Mouse (Mus musculus): ENCODE results near the gene Fam107a. TPM values are rescaled to one million over a fixed set of nuclear protein-coding genes. Genes with fewer than 3 reads are reported as not detected.
A peak's percentile ranks its signal among the peaks of the same experiment; 100 is the strongest.
"Not testable (repeated sequence)": the region's sequence is repeated elsewhere in the genome, so short reads cannot be mapped to it uniquely, and the experiment has no call there.

Gene Fam107a
- polyA plus RNA-seq, 1 experiment from 2014 or later, result 4.0 TPM

DNA sequence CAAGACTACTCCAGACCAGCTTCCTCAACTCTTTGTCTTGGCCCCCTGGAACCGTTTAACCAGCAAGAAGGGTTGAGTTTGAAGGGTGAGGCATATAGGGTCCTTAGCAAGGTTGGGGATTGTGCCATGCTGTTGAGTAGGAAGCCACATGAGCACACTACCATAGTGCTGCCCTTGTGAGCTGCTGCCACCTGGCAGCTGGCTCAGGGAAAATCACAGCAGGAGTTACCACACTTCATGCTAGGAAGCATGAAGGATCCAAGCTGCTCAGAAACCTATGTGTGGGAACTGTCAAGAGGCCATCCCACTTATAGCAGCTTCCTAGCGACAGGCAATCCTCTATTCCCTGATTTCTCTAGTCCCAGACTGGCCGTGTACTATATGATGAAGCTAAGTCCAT lies 9.2 kb downstream of the Fam107a start:
- H3K4me1 ChIP-seq (ENCODE audit: control insufficient read depth, insufficient read depth, low read length), result 0 out of 2 replicates have a peak, but pooled peaks cover 3% of the 10 kb centered on the region
- 67% methylated on average over 3 of the region's 3 CpGs for WGBS
- H3K4me3 ChIP-seq (ENCODE audit: low read length), result no peak overlapping the region
- H3K27ac ChIP-seq (ENCODE audit: low read depth, low read length), result no peak overlapping the region
- H3K4me2 ChIP-seq (replicated peaks; ENCODE audit: low read depth, low read length), result no peak overlapping the region
- H3K27me3 ChIP-seq (ENCODE audit: control insufficient read depth, insufficient read depth, low read length), result no peaks in the 10 kb centered on the region
- no peak overlapping the region for H3K9ac ChIP-seq (ENCODE audit: low read depth, low read length)
- no peaks in the 10 kb centered on the region for H3K9me3 ChIP-seq (ENCODE audit: control insufficient read depth, low read length)
- no peaks in the 10 kb centered on the region for H3K36me3 ChIP-seq (ENCODE audit: control insufficient read depth, insufficient read depth, low read length)
- no peak for ATAC-seq (ENCODE audit: low FRiP score, low TSS enrichment)

- H3K36me3 ChIP-seq (ENCODE audit: control insufficient read depth, insufficient read depth, low read length), result no peaks in the 10 kb centered on the region
- H3K9me3 ChIP-seq (ENCODE audit: control insufficient read depth, low read length), result no peaks in the 10 kb centered on the region
- WGBS, result 57% methylated on average over 6 of the region's 6 CpGs
- 0 out of 2 replicates have a peak, but pooled peaks cover 3% of the 10 kb centered on the region for H3K4me1 ChIP-seq (ENCODE audit: control insufficient read depth, insufficient read depth, low read length)
- no peak for ATAC-seq (ENCODE audit: low FRiP score, low TSS enrichment)
- H3K4me2 ChIP-seq (replicated peaks; ENCODE audit: low read depth, low read length), result no peak overlapping the region
- H3K9ac ChIP-seq (ENCODE audit: low read depth, low read length), result no peak overlapping the region
- no peak overlapping the region for H3K27ac ChIP-seq (ENCODE audit: low read depth, low read length)
- no peak overlapping the region for H3K4me3 ChIP-seq (ENCODE audit: low read length)
- no peaks in the 10 kb centered on the region for H3K27me3 ChIP-seq (ENCODE audit: control insufficient read depth, insufficient read depth, low read length)
Observed at GRCm38 (mm10) chr14:8306884-8307283, 10.9 kb downstream of the Fam107a start.

DNA sequence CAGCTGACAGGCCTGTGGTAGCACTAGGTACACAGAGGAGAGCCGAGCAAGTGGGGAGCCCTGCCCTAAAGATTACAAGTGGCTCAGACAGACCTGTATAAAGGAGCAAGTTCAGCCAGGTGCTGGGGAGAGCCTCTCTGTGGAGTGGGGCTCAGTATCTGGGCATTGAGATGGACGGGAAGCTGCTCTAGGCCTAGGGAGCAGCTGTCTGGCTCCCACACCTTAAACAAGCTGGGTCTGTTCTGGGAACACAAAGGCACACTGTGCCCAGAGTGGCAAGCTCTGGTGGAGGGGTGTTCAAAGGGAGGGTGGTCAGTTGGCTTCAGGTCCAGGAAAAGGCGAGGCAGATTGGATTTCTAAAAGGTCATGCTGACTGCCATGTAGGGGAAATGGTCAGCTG lies 12.8 kb downstream of the Fam107a start:
- 0 out of 2 replicates have a peak, but pooled peaks cover 3% of the 10 kb centered on the region for H3K4me1 ChIP-seq (ENCODE audit: control insufficient read depth, insufficient read depth, low read length)
- no peaks in the 10 kb centered on the region for H3K36me3 ChIP-seq (ENCODE audit: control insufficient read depth, insufficient read depth, low read length)
- H3K27ac ChIP-seq (ENCODE audit: low read depth, low read length), result no peak overlapping the region
- WGBS, result 46% methylated on average over 3 of the region's 3 CpGs
- H3K9ac ChIP-seq (ENCODE audit: low read depth, low read length), result no peak overlapping the region
- no peak for ATAC-seq (ENCODE audit: low FRiP score, low TSS enrichment)
- H3K27me3 ChIP-seq (ENCODE audit: control insufficient read depth, insufficient read depth, low read length), result no peaks in the 10 kb centered on the region
- H3K4me3 ChIP-seq (ENCODE audit: low read length), result no peak overlapping the region
- no peaks in the 10 kb centered on the region for H3K9me3 ChIP-seq (ENCODE audit: control insufficient read depth, low read length)
- H3K4me2 ChIP-seq (replicated peaks; ENCODE audit: low read depth, low read length), result no peak overlapping the region

DNA sequence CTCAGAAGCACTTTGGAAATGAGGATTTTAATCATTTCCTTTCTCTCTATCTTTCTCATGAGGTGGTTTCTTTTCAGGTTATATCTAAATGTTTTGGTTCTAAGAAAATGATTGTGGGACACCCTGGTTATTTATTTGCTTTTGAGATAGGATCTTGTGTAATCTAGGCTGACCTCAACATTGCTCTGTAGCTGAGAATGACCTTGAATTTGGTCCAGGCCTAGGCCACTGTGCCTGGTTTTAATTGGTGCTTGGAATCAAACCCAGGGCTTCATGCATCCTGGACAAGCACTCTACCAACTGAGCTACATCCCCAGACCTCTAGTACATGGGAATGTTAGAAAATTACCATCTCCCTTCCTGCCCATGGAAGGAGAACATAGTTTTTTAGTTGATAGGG lies 13.7 kb downstream of the Fam107a start:
- Histone ChIP-seq H3K4me1 (ENCODE audit: control insufficient read depth, insufficient read depth, low read length) (no peaks in the 10 kb centered on the region), H3K4me2 (replicated peaks; ENCODE audit: low read depth, low read length) (no peak overlapping the region), H3K9ac (ENCODE audit: low read depth, low read length) (no peak overlapping the region), H3K36me3 (ENCODE audit: control insufficient read depth, insufficient read depth, low read length) (no peaks in the 10 kb centered on the region), H3K4me3 (ENCODE audit: low read length) (no peak overlapping the region), H3K27ac (ENCODE audit: low read depth, low read length) (no peak overlapping the region), H3K27me3 (ENCODE audit: control insufficient read depth, insufficient read depth, low read length) (no peaks in the 10 kb centered on the region), H3K9me3 (ENCODE audit: control insufficient read depth, low read length) (no peaks in the 10 kb centered on the region)
- ATAC-seq (ENCODE audit: low FRiP score, low TSS enrichment), result no peak

- H3K4me3 ChIP-seq (ENCODE audit: low read length), result no peak overlapping the region
- no peak overlapping the region for H3K9ac ChIP-seq (ENCODE audit: low read depth, low read length)
- no peaks in the 10 kb centered on the region for H3K9me3 ChIP-seq (ENCODE audit: control insufficient read depth, low read length)
- no peaks in the 10 kb centered on the region for H3K36me3 ChIP-seq (ENCODE audit: control insufficient read depth, insufficient read depth, low read length)
- H3K27ac ChIP-seq (ENCODE audit: low read depth, low read length), result no peak overlapping the region
- WGBS, result 11% methylated on average over 10 of the region's 10 CpGs
- 0 out of 2 replicates have a peak overlapping the region, but pooled peaks have one; percentile 13 for H3K4me2 ChIP-seq (replicated peaks; ENCODE audit: low read depth, low read length)
- no peaks in the 10 kb centered on the region for H3K27me3 ChIP-seq (ENCODE audit: control insufficient read depth, insufficient read depth, low read length)
- H3K4me1 ChIP-seq (ENCODE audit: control insufficient read depth, insufficient read depth, low read length), result no peaks in the 10 kb centered on the region
- ATAC-seq (ENCODE audit: low FRiP score, low TSS enrichment), result no peak
Observed at GRCm38 (mm10) chr14:8302687-8303086, 15.1 kb downstream of the Fam107a start.

DNA sequence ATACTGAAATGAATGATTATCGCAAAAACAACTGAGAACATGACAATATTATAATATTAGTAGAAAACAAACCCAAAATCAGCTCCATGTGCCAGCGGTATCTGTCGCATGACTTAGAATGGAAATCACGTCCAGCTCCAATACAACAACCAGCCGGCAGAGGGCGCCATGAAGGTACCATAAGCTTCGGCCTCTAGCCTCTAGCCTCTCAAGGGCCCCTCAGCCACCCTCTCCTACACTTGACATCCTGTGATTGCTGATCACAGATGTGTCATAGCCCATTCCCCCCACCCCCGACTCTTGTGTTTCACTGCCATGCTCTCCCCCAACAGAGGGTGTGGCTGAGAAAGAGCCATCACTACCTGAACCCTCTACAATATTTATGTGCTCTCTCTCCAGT lies 17.5 kb downstream of the Fam107a start:
- Histone ChIP-seq H3K9me3 (ENCODE audit: control insufficient read depth, low read length) (no peaks in the 10 kb centered on the region), H3K27ac (ENCODE audit: low read depth, low read length) (no peak overlapping the region), H3K9ac (ENCODE audit: low read depth, low read length) (no peak overlapping the region), H3K4me3 (ENCODE audit: low read length) (no peak overlapping the region), H3K36me3 (ENCODE audit: control insufficient read depth, insufficient read depth, low read length) (no peaks in the 10 kb centered on the region), H3K4me2 (replicated peaks; ENCODE audit: low read depth, low read length) (no peak overlapping the region), H3K27me3 (ENCODE audit: control insufficient read depth, insufficient read depth, low read length) (no peaks in the 10 kb centered on the region), H3K4me1 (ENCODE audit: control insufficient read depth, insufficient read depth, low read length) (no peaks in the 10 kb centered on the region)
- ATAC-seq (ENCODE audit: low FRiP score, low TSS enrichment), result no peak
- WGBS, result 24% methylated on average over 8 of the region's 8 CpGs

GRCm38 (mm10) chr14:8297889-8298293 lies 19.9 kb downstream of the Fam107a start:
- 75% methylated on average over 5 of the region's 5 CpGs for WGBS

GRCm38 (mm10) chr14:8294257-8294656 lies 23.6 kb downstream of the Fam107a start:
- Histone ChIP-seq H3K27ac (ENCODE audit: low read depth, low read length) (no peak overlapping the region), H3K9ac (ENCODE audit: low read depth, low read length) (no peak overlapping the region), H3K4me1 (ENCODE audit: control insufficient read depth, insufficient read depth, low read length) (no peaks in the 10 kb centered on the region), H3K36me3 (ENCODE audit: control insufficient read depth, insufficient read depth, low read length) (no peaks in the 10 kb centered on the region), H3K9me3 (ENCODE audit: control insufficient read depth, low read length) (no peaks in the 10 kb centered on the region), H3K27me3 (ENCODE audit: control insufficient read depth, insufficient read depth, low read length) (no peaks in the 10 kb centered on the region), H3K4me2 (replicated peaks; ENCODE audit: low read depth, low read length) (no peak overlapping the region), H3K4me3 (ENCODE audit: low read length) (no peak overlapping the region)
- ATAC-seq (ENCODE audit: low FRiP score, low TSS enrichment), result no peak
- WGBS, result 96% methylated on average over 1 of the region's 1 CpGs

More at GRCm38 (mm10) chr14:8297889-8298293, 19.9 kb downstream of the Fam107a start:
- H3K4me3 ChIP-seq (ENCODE audit: low read length), result no peak overlapping the region
- no peak overlapping the region for H3K9ac ChIP-seq (ENCODE audit: low read depth, low read length)
- no peak overlapping the region for H3K4me2 ChIP-seq (replicated peaks; ENCODE audit: low read depth, low read length)
- H3K27me3 ChIP-seq (ENCODE audit: control insufficient read depth, insufficient read depth, low read length), result no peaks in the 10 kb centered on the region
- no peaks in the 10 kb centered on the region for H3K9me3 ChIP-seq (ENCODE audit: control insufficient read depth, low read length)
- H3K36me3 ChIP-seq (ENCODE audit: control insufficient read depth, insufficient read depth, low read length), result no peaks in the 10 kb centered on the region
- H3K27ac ChIP-seq (ENCODE audit: low read depth, low read length), result no peak overlapping the region
- no peak for ATAC-seq (ENCODE audit: low FRiP score, low TSS enrichment)
- H3K4me1 ChIP-seq (ENCODE audit: control insufficient read depth, insufficient read depth, low read length), result no peaks in the 10 kb centered on the region

DNA sequence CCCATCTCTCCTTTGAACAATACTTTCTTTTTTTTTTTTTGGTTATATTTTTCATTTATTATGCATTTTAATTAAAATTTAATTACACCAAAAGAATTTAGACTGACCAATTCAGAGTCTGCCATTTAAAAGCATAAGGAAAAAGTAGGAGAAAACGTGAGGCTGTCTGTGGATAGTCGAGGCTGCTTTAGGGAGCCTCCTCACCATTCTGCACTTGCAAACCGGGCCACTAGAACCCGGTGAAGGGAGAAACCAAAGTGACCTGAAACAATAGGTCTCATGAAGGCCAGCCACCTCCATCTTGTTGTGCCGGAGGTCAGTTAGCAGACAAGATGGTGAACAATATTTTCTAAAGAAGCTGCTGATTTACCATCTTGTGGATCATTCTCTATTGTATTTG lies 31.2 kb downstream of the Fam107a start:
- not testable (repeated sequence) for H3K9me3 ChIP-seq (ENCODE audit: control insufficient read depth, low read length); H3K36me3 ChIP-seq (ENCODE audit: control insufficient read depth, insufficient read depth, low read length); H3K27me3 ChIP-seq (ENCODE audit: control insufficient read depth, insufficient read depth, low read length); H3K4me3 ChIP-seq (ENCODE audit: low read length); H3K9ac ChIP-seq (ENCODE audit: low read depth, low read length); H3K4me1 ChIP-seq (ENCODE audit: control insufficient read depth, insufficient read depth, low read length); H3K4me2 ChIP-seq (replicated peaks; ENCODE audit: low read depth, low read length); H3K27ac ChIP-seq (ENCODE audit: low read depth, low read length)
- 87% methylated on average over 5 of the region's 5 CpGs for WGBS
- ATAC-seq (ENCODE audit: low FRiP score, low TSS enrichment), result peak; percentile 94

- H3K4me1 ChIP-seq (ENCODE audit: control insufficient read depth, insufficient read depth, low read length), result no peaks in the 10 kb centered on the region
- ATAC-seq (ENCODE audit: low FRiP score, low TSS enrichment), result no peak
- no peaks in the 10 kb centered on the region for H3K36me3 ChIP-seq (ENCODE audit: control insufficient read depth, insufficient read depth, low read length)
- no peaks in the 10 kb centered on the region for H3K9me3 ChIP-seq (ENCODE audit: control insufficient read depth, low read length)
- H3K27me3 ChIP-seq (ENCODE audit: control insufficient read depth, insufficient read depth, low read length), result no peaks in the 10 kb centered on the region
- H3K4me3 ChIP-seq (ENCODE audit: low read length), result no peak overlapping the region
- no peak overlapping the region for H3K27ac ChIP-seq (ENCODE audit: low read depth, low read length)
- H3K9ac ChIP-seq (ENCODE audit: low read depth, low read length), result no peak overlapping the region
- no peak overlapping the region for H3K4me2 ChIP-seq (replicated peaks; ENCODE audit: low read depth, low read length)
Observed at GRCm38 (mm10) chr14:8283784-8284183, 34.0 kb downstream of the Fam107a start.
